Mouse (Mus musculus): ENCODE measurements around the gene Elobl.

Elobl gene

GRCm38 (mm10) chr11:88938770-88939169 is 28.0 kb downstream of the Elobl start:
- no peak for DNase-seq (ENCODE audit: extremely low read depth, low read depth, low spot score)

- DNase-seq (ENCODE audit: extremely low read depth, low read depth, low spot score): no peak
Measured at GRCm38 (mm10) chr11:88937886-88938285, 28.8 kb downstream of the Elobl start.

GRCm38 (mm10) chr11:88934089-88935000 is 32.4 kb downstream of the Elobl start:
- DNase-seq (ENCODE audit: extremely low read depth, low read depth, low spot score): no peak

- no peak for DNase-seq (ENCODE audit: extremely low read depth, low read depth, low spot score)
Measured at GRCm38 (mm10) chr11:88933030-88933429, 33.7 kb downstream of the Elobl start.

GRCm38 (mm10) chr11:88931692-88932530 is 34.8 kb downstream of the Elobl start:
- DNase-seq (ENCODE audit: extremely low read depth, low read depth, low spot score): no peak

GRCm38 (mm10) chr11:88926566-88926965 is 40.2 kb downstream of the Elobl start:
- DNase-seq (ENCODE audit: extremely low read depth, low read depth, low spot score): no peak

Data from fat pad, adult 2 months (tissue).